Mouse (Mus musculus) embryo, embryonic 11.5 days (tissue): ENCODE measurements around the gene Wnt5a.

Experiments used
- DNase-seq: peaks from one replicate; pipeline ENCODE4 v3.0.0-alpha.2; 2012; ENCODE audit warnings: low read depth, low spot score

Wnt5a gene

GRCm38 (mm10) chr14:28509441-28510340 lies 5.1 kb downstream of the Wnt5a start:
- DNase-seq: peak; percentile 56

DNA sequence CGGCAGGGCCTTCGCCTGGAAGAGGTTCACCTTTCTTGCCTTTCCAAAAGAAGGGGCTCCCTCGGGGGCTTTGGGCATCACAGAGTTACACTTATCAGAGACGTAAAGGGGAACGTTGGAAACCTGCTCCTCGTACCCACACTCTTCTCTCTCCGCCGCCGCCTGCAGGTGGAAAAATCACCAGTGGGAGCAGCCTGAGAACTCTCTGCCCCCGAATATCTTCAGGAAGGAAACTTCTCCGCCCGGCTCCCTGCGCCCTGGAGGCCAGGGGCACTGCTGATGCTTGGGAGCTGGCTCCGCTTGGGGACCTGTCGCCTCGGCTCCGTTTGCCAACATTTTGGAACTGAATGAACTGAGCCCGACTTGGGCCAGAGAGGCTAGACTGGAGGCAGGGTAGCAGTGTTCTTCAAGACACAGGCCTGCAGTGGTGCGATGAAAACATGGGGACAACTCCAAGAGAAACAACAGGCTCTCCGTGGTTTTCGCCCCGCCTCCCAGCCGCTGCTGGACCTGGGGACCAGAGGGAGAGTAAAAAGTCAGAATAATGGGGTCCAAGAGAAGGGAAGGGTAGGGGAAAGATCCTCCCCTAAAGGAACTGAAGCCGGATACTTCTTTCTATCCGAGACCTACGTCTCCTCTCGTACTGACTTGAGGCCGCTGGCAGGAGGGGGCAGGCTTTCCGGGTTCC lies 5.9 kb downstream of the Wnt5a start:
- no peak for DNase-seq

DNA sequence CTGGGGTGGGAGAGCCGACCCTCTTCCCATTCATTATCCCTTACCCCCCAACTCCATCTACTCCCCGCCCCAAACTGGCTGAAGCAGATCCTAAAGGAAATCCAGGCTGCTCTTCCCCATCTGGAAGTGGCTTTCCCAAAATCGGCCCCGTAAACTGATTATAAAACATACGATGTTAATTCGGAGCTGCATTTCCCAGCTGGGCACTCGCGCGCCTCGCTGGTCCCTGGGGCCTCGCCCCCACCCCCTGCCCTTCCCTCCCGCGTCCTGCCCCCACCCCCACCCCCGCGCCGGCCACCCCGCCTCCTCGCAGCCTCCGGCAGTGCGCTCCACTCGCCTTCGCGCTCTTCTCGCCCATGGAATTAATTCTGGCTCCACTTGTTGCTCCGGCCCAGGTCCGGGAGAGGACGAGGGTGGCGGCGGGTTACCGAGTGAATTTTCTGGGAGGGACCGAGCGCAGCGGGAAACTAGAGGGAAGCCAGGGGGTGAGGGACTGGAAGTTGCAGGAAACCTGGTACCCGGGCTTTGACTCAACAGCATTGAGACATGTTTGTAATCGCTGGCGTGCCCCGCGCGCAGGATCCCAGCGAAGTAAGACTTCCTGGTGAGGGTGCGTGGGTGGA lies 6.6 kb downstream of the Wnt5a start:
- no peak for DNase-seq

DNA sequence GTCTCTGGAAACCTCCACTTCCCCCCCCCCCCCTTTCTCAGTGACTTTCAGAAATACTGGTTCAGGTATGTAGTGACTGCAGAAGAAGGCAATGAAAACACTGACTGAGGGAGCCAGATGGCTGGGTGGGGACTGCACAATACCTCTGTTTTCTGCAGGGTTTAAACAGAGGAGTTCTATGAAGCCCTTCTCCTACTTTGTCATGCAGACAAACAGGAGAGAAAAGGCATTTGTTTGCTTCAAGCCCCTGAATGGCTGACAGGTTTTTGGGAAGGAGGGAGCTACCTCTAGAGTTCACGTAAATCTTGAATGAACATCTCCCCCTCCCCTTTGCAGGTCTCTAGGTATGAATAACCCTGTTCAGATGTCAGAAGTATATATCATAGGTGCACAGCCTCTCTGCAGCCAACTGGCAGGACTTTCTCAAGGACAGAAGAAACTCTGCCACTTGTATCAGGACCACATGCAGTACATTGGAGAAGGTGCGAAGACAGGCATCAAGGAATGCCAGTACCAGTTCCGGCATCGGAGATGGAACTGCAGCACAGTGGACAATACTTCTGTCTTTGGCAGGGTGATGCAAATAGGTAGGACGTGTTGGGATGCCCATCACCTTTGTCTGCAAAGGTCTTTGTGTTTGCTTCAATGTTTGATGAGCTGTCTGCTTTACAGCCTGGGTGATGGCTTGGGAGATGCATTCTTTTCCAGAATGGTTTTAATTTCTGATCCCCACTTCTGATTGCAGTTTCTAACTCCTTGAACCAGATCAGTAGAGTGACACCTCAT lies 8.4 kb downstream of the Wnt5a start:
- no peak for DNase-seq

DNA sequence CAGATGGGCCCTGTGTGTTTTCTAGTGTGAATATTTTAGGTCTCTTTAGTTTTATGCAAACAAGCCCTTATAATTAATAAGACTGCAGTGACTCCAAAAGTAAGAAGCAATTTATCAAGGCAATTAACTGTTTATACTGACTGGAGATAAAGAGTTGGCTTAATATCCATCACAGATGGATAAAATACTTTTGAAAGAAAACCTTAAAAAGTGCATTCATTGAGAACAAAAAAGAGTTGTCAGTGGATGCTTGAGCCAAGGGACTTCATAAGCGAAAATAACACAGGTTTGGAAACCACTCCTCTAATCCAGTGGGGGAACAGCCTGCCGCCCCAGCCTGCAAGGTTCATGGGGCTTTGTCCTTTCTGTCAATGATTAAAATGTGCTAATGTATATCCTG lies 9.6 kb downstream of the Wnt5a start:
- no peak for DNase-seq

DNA sequence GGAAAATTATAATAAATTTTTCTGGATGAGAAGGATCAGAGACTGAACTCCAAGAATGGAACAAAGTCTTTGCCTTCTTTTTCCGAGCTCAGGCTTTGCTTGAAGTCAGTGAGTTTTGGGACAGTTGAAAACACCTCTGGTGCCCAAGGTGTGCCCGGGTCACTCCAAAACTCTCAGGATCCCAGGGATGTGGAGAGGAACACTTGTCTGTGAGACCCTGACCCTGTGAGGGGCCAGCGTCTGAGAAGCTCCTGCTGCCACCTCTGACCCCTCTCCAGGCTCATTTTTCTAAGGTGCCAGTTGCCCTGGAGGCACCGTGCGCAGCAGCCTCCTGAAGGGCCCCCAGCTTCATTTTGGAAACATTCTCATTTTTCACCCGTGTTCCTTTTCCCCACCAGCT lies 10.8 kb downstream of the Wnt5a start:
- DNase-seq: no peak

DNA sequence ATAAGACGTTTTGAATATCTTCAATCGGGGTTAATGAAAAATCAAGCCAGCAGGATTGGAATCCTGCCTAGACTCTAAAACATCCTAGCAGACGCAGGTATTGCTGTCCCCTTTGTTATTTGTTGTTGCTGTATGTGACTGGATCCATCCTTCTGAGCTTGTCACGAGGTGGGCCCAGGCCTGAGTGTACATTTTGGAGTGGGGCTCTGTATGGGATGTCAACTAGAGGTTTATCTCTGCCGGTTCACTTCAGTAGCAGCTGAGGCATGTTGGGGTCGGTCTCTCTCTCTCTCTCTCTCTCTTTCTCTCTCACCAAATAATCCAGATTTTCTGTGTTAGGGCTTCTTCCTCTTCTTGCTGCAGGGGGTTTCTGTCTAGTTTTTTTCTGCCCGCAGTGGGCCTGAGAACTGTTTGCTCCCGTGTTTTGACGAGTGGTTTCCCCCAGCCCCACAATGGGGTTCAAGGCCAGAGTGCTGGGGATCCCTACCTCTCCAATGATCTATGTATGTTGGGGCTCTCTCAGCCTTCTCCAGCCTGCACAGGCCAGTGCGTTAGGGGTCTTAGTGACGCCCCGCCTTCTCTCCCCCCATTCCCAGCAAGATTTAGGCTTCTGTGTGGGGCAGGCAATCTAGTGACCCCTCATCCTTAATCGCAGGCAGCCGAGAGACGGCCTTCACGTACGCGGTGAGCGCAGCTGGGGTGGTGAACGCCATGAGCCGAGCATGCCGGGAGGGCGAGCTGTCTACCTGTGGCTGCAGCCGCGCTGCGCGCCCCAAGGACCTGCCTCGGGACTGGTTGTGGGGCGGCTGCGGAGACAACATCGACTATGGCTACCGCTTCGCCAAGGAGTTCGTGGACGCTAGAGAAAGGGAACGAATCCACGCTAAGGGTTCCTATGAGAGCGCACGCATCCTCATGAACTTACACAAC lies 13.3 kb downstream of the Wnt5a start:
- DNase-seq: no peak

GRCm38 (mm10) chr14:28521106-28521505 lies 16.6 kb downstream of the Wnt5a start:
- no peak for DNase-seq

- DNase-seq: no peak
Measured at GRCm38 (mm10) chr14:28522611-28523010, 18.1 kb downstream of the Wnt5a start.

- DNase-seq: no peak
Measured at GRCm38 (mm10) chr14:28525566-28525965, 21.0 kb downstream of the Wnt5a start.

DNA sequence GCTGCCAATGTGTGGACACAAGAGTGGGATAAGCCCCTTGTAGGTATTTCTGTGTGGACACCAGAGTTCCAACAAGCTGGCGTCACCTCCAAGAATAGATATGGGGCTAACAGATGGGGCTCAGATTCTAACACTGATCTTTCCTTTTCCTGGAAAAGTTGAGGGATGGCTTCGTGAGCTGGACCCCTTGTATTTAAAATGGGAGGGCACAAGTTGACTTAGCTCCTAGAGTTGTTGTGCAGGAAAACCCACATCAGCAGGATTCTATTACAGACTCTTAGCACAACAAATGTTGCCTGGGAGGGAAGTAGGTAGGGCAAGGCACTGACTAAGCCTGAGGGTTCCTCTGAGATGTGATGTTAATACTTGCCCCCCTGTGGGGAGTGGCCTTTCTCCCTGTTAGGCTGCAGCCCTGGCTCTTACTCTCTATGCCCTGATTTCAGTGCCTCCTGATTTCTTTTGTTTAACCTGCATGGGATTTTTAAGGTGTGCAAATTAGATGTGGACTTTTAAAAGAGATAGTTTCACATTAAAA lies 23.7 kb downstream of the Wnt5a start:
- no peak for DNase-seq

DNA sequence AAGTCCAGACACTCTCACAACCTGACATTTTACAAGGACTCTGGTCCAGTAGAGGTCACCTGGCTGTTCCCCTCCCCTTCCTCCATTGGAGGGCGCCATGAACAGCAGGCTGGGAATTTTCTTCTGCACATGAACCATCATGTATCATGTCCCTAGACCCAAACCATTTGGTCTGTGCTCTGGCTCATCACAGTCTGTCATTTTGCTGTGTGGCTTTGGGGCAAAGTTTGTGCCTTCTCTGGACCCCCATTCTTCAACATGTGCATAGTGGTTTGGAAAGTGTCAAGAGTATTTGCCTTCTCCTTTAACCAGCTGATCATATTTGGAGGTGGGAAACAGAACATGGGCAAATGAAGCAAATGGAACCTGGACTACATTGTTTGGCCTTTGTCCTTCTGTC lies 27.0 kb downstream of the Wnt5a start:
- DNase-seq: no peak

DNA sequence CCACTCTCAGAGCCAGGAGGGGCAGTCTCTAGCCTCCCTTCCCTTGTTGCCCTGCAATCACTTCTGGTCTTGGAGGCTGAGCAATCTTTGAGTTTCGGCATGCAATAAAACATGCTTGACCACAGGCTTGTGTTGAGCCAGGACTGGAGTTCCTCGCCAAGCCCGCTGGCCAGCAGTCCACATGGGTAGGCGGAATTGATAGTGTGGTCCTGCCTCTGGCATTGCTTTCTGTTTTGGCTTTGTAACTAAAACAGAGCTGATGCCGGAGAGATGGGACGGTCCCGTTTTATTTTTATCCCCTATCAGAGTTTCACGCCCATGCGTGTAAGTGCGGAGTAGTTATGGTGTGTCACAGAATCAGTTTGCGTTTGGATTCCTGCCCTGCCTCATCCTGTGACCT lies 28.4 kb downstream of the Wnt5a start:
- DNase-seq: no peak

DNA sequence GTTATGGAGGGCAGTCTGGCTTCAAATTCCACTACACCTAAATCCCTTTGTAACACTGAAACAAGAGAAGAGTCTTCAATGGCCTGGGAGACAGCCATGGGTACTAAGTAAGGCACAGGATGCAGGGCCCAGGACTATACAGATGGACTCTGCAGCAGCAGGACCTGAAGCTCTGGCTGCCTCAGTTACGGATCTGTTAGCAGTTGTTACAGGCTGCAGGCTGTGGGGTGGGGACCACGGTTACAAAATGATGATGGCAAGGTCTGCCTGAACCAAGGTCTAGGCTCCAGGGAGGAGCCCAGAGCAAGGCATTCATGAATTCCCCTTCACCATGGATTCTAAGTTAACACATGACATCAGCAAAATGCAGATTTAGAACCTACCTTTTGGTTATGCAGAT lies 29.3 kb downstream of the Wnt5a start:
- DNase-seq: no peak

- DNase-seq: no peak
Measured at GRCm38 (mm10) chr14:28535814-28536213, 31.3 kb downstream of the Wnt5a start.

DNA sequence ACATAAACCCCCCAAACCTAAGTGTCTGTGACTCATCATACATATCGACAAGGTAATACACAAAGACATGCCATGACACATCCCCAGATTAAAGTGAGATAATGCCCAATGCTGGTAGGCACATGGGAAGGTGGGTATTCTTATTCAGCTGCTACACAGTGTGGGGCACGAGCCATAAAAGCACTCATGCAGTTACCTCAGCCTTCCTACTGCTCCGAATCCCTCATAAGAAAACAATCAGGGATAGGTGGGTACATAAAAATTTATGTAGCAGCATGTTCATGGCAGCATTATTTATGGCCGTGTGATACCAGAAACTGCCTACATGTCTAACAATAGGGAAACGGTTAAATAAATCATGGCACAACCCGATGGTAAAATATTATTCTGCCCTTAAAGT lies 35.0 kb downstream of the Wnt5a start:
- no peak for DNase-seq

DNA sequence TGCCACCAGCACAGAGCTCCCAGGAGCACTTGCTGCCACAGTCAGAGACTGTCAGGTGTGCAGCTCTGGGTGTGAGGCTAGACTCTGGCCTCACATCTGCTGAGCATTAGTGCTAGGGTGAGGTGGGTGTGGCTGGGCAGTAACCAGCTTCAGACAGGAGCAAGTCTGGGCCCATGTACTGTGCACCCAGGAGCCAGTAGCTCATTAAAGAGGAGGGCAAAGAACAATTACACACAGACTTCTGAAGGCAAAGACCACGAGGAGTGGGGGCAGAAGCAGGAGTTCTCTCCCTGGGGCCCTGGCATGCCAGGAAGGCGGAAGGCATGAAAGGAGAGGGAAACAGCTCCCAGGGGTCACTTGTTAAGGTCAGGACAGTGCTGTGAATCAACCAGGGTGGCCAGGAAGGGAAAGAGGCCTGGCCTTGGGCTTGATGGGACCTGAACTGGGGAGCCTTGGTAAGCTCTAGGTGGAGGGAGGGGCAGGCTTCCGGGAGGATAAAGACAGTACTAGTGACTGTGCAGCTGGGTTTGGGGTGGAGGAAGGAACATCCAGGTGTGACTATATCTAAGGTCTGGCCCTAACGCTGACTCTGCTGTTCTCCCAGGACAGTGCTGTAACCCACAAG lies 37.7 kb downstream of the Wnt5a start:
- peak; percentile 8 for DNase-seq

GRCm38 (mm10) chr14:28561861-28562260 lies 57.3 kb downstream of the Wnt5a start:
- no peak for DNase-seq
